In the genomic region with DNA sequence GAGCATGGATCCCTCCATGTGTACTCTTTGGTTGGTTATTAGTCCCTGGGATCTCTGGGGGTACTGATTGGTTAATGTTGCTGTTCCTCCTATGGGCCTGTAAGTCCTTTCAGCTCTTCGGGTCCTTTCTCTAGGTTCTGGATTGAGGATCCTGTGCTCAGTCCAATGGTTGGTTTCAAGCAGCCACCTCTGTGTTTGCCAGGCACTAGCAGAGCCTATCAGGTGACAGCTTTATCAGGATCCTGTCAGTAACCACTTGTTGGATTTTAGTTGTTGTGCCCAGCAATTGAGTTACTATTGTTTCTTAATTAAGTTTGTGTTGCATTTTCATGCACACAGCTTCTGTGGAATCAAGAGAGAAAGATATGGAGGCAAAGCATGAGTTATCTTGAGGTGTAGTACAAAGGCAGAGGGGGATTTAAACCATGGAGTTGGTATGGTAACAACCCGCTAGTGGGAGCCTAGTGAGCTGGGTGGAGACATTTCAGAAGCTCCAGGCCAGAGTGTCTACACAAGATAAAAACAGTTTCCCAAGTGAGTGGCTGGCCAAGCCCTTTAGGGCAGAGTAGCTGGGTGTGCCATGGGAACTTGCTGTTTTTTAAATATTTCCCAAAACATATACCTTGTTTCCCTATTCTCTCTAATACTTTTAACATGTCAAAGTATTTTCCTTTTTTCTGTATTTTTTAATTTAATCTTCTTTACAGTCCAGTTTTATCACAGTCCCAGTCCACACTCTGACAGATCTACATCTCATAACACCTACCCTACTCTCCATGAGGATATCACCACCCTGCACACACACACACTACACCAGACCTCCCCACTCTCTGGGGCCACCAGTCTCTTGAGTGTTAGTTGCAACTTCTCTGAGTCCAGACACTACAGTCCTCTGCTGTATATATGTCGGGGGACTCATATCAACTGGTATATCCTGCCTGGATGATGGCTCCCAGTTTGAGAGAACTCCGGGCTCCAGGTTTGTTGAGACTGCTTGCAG, we compare ENCODE assay signal across 28 mouse cellular contexts. TPM values are rescaled to one million over a fixed set of nuclear protein-coding genes. Genes with fewer than 3 reads are reported as not detected.
DNase-seq lines count a peak whose midpoint lies in the region; ATAC-seq and TF ChIP-seq lines count a peak whose summit lies in the region.
"Had no signal": no experiment of that assay in that cellular context is flagged by ENCODE, and none has a peak within 500 bp of the region (broad histone marks: within the 10 kb centered on the region; RNA-seq: fewer than 3 reads in every experiment).

No protein-coding gene starts in this region.

- peak; percentile 5 for DNase-seq in hindbrain, embryonic 14.5 days (ENCODE audit: low spot score)
- no peak for DNase-seq in hindbrain, embryonic 10.5 days (ENCODE audit: low spot score)
- DNase-seq in c-Kit-positive CD71-positive TER-119-positive erythroid progenitor cells, embryonic 14.5 days (ENCODE audit: low spot score), result peak; percentile 13
- DNase-seq in liver, embryonic 11.5 days (ENCODE audit: low spot score), result no peak
- DNase-seq in liver, embryonic 14.5 days (ENCODE audit: low read depth in 3 of 3, low spot score in 3 of 3), result peak; percentile 1 to 23 (median 2)
- DNase-seq in spleen, postnatal 4 days (ENCODE audit: low spot score in 2 of 2), result no peak
- DNase-seq in lung, adult 2 months, result no peak
- DNase-seq: adrenal gland, postnatal 10 days; adrenal gland, postnatal 36 days; cerebellum, adult 11 months; cerebellum, adult 2 months; cerebellum, adult 9-11 months; cerebellum, postnatal 25 days; gastrocnemius, postnatal 25 days; heart, adult 18-20 months; heart, postnatal 14 days; heart, postnatal 4 days had no signal

- H3K4me3 ChIP-seq in hindbrain, embryonic 14.5 days (replicated peaks; ENCODE audit: low read length), result no peak overlapping the region
- no peak overlapping the region for H3K4me3 ChIP-seq in hindbrain, embryonic 10.5 days
- no peak overlapping the region for H3K4me3 ChIP-seq in liver, embryonic 11.5 days (ENCODE audit: low read depth, low read length)
- H3K4me3 ChIP-seq in liver, embryonic 14.5 days (ENCODE audit: insufficient read depth in 1 of 2, low read depth in 2 of 2, low read length in 2 of 2), result peak overlapping the region; percentile 8 to 34; a peak in 2 of 4 replicates
- H3K4me3 ChIP-seq in midbrain, embryonic 13.5 days (replicated peaks), result no peak overlapping the region
- H3K4me3 ChIP-seq in lung, adult 2 months (replicated peaks; ENCODE audit: extremely low read depth, low read depth, low read length), result no peak overlapping the region
- H3K4me3 ChIP-seq: embryonic facial prominence, embryonic 12.5 days; embryonic facial prominence, embryonic 15.5 days; forebrain, embryonic 10.5 days; heart, embryonic 10.5 days; heart, embryonic 13.5 days; hindbrain, embryonic 12.5 days had no signal

- no peaks in the 10 kb centered on the region for H3K9me3 ChIP-seq in hindbrain, embryonic 14.5 days (ENCODE audit: control insufficient read depth, low read length)
- no peaks in the 10 kb centered on the region for H3K9me3 ChIP-seq in hindbrain, embryonic 10.5 days
- no peaks in the 10 kb centered on the region for H3K9me3 ChIP-seq in liver, embryonic 11.5 days (ENCODE audit: control insufficient read depth, low read length)
- H3K9me3 ChIP-seq in liver, embryonic 14.5 days (ENCODE audit: control insufficient read depth, low read length), result no peaks in the 10 kb centered on the region
- H3K9me3 ChIP-seq in midbrain, embryonic 13.5 days, result no peaks in the 10 kb centered on the region
- H3K9me3 ChIP-seq: embryonic facial prominence, embryonic 12.5 days; embryonic facial prominence, embryonic 15.5 days; forebrain, embryonic 10.5 days; heart, embryonic 10.5 days; hindbrain, embryonic 12.5 days had no signal

- H3K36me3 ChIP-seq in hindbrain, embryonic 14.5 days (replicated peaks; ENCODE audit: control insufficient read depth, insufficient read depth), result no peaks in the 10 kb centered on the region
- no peaks in the 10 kb centered on the region for H3K36me3 ChIP-seq in hindbrain, embryonic 10.5 days
- no peaks in the 10 kb centered on the region for H3K36me3 ChIP-seq in liver, embryonic 11.5 days (ENCODE audit: control insufficient read depth, insufficient read depth, low read length)
- H3K36me3 ChIP-seq in liver, embryonic 14.5 days (replicated peaks; ENCODE audit: control insufficient read depth, insufficient read depth, low read depth), result no peaks in the 10 kb centered on the region
- no peaks in the 10 kb centered on the region for H3K36me3 ChIP-seq in midbrain, embryonic 13.5 days
- H3K36me3 ChIP-seq: embryonic facial prominence, embryonic 12.5 days; embryonic facial prominence, embryonic 15.5 days; forebrain, embryonic 10.5 days; heart, embryonic 10.5 days; heart, embryonic 13.5 days; hindbrain, embryonic 12.5 days had no signal

- H3K4me2 ChIP-seq in hindbrain, embryonic 14.5 days (replicated peaks), result no peak overlapping the region
- H3K4me2 ChIP-seq in liver, embryonic 11.5 days, result no peak overlapping the region
- no peak overlapping the region for H3K4me2 ChIP-seq in liver, embryonic 14.5 days (ENCODE audit: low read depth)
- no peak overlapping the region for H3K4me2 ChIP-seq in midbrain, embryonic 13.5 days (replicated peaks)
- H3K4me2 ChIP-seq: embryonic facial prominence, embryonic 12.5 days; embryonic facial prominence, embryonic 15.5 days; heart, embryonic 13.5 days; hindbrain, embryonic 12.5 days had no signal

- no peaks in the 10 kb centered on the region for H3K27me3 ChIP-seq in hindbrain, embryonic 14.5 days (ENCODE audit: control insufficient read depth, insufficient read depth, low read length)
- H3K27me3 ChIP-seq in hindbrain, embryonic 10.5 days (ENCODE audit: insufficient read depth, poor library complexity, severe bottlenecking), result no peaks in the 10 kb centered on the region
- H3K27me3 ChIP-seq in liver, embryonic 11.5 days (replicated peaks; ENCODE audit: control insufficient read depth, insufficient read depth, low read length), result no peaks in the 10 kb centered on the region
- H3K27me3 ChIP-seq in liver, embryonic 14.5 days (ENCODE audit: control insufficient read depth, insufficient read depth, low read length), result no peaks in the 10 kb centered on the region
- H3K27me3 ChIP-seq in midbrain, embryonic 13.5 days, result no peaks in the 10 kb centered on the region
- H3K27me3 ChIP-seq: embryonic facial prominence, embryonic 12.5 days; embryonic facial prominence, embryonic 15.5 days; heart, embryonic 13.5 days; hindbrain, embryonic 12.5 days had no signal

- no peak for TF ChIP-seq CTCF in liver, embryonic 14.5 days (IDR thresholded peaks at IDR 0.05; ENCODE audit: low read depth)
- no peak for TF ChIP-seq CTCF in lung, adult 2 months (IDR thresholded peaks at IDR 0.05; ENCODE audit: insufficient read depth, low read length)

- H3K9ac ChIP-seq in hindbrain, embryonic 14.5 days, result no peak overlapping the region
- H3K9ac ChIP-seq in liver, embryonic 11.5 days (ENCODE audit: low read depth, low read length), result no peak overlapping the region
- no peak overlapping the region for H3K9ac ChIP-seq in liver, embryonic 14.5 days (replicated peaks)
- no peak overlapping the region for H3K9ac ChIP-seq in midbrain, embryonic 13.5 days (replicated peaks)
- H3K9ac ChIP-seq: embryonic facial prominence, embryonic 12.5 days; embryonic facial prominence, embryonic 15.5 days; heart, embryonic 13.5 days; hindbrain, embryonic 12.5 days had no signal

- 90% methylated on average over 4 of the region's 4 CpGs for WGBS in hindbrain, embryonic 14.5 days
- 88% methylated on average over 4 of the region's 4 CpGs for WGBS in hindbrain, embryonic 10.5 days
- 82% methylated on average over 4 of the region's 4 CpGs for WGBS in liver, embryonic 11.5 days
- 55% methylated on average over 4 of the region's 4 CpGs for WGBS in liver, embryonic 14.5 days (ENCODE audit: insufficient replicate concordance)
- 96% methylated on average over 4 of the region's 4 CpGs for WGBS in midbrain, embryonic 13.5 days
- WGBS in lung, adult 2 months, result 80% methylated on average over 4 of the region's 4 CpGs

- H3K27ac ChIP-seq in hindbrain, embryonic 14.5 days, result no peak overlapping the region
- no peak overlapping the region for H3K27ac ChIP-seq in hindbrain, embryonic 10.5 days
- no peak overlapping the region for H3K27ac ChIP-seq in liver, embryonic 11.5 days (ENCODE audit: low read depth, low read length)
- no peak overlapping the region for H3K27ac ChIP-seq in liver, embryonic 14.5 days
- H3K27ac ChIP-seq in midbrain, embryonic 13.5 days, result no peak overlapping the region
- H3K27ac ChIP-seq: embryonic facial prominence, embryonic 12.5 days; embryonic facial prominence, embryonic 15.5 days; forebrain, embryonic 10.5 days; heart, embryonic 10.5 days; heart, embryonic 13.5 days; hindbrain, embryonic 12.5 days had no signal

- no peak for TF ChIP-seq POLR2A in lung, adult 2 months (IDR thresholded peaks at IDR 0.05; ENCODE audit: borderline replicate concordance, extremely low read depth, low read depth, low read length)

- H3K4me1 ChIP-seq in hindbrain, embryonic 14.5 days (replicated peaks; ENCODE audit: control insufficient read depth, insufficient read depth, low read length), result no peaks in the 10 kb centered on the region
- H3K4me1 ChIP-seq in hindbrain, embryonic 10.5 days (replicated peaks), result no peaks in the 10 kb centered on the region
- H3K4me1 ChIP-seq in liver, embryonic 11.5 days (replicated peaks; ENCODE audit: control insufficient read depth, insufficient read depth, low read length), result no peaks in the 10 kb centered on the region
- H3K4me1 ChIP-seq in liver, embryonic 14.5 days (replicated peaks; ENCODE audit: control insufficient read depth in 2 of 2, insufficient read depth in 2 of 2, low read length in 1 of 2), result no peaks in the 10 kb centered on the region
- no peaks in the 10 kb centered on the region for H3K4me1 ChIP-seq in midbrain, embryonic 13.5 days (replicated peaks)
- H3K4me1 ChIP-seq in lung, adult 2 months (ENCODE audit: control insufficient read depth, insufficient read depth, low read length), result no peaks in the 10 kb centered on the region
- H3K4me1 ChIP-seq: embryonic facial prominence, embryonic 12.5 days; embryonic facial prominence, embryonic 15.5 days; forebrain, embryonic 10.5 days; heart, embryonic 10.5 days; heart, embryonic 13.5 days; hindbrain, embryonic 12.5 days had no signal

- no peak for TF ChIP-seq EP300 in liver, embryonic 14.5 days (IDR thresholded peaks at IDR 0.05; ENCODE audit: low read depth)

- ATAC-seq in hindbrain, embryonic 14.5 days (ENCODE audit: low FRiP score), result no peak
- peak; percentile 83 for ATAC-seq in liver, embryonic 11.5 days (replicated peaks; ENCODE audit: low FRiP score)
- ATAC-seq in liver, embryonic 14.5 days (ENCODE audit: insufficient read depth), result peak; percentile 91
- ATAC-seq in midbrain, embryonic 13.5 days, result no peak
- ATAC-seq: activated CD4-positive, CD25-positive, alpha-beta regulatory T cell, adult 4 months; forebrain, embryonic 14.5 days; hindbrain, embryonic 16.5 days had no signal

RNA-seq across cellular contexts. Expression of a gene that starts 25.1 kb away (rescaled TPM):
- polyA plus RNA-seq in hindbrain, embryonic 14.5 days (2014; fragmentation: Nextera tagmentation; extraction: Ambion mirVana), result not detected in 2 replicates
- polyA plus RNA-seq in hindbrain, embryonic 10.5 days (2016; fragmentation: Nextera tagmentation; extraction: Ambion mirVana), result not detected in 2 replicates
- not detected in 2 replicates for polyA plus RNA-seq in liver, embryonic 11.5 days (2014; fragmentation: Nextera tagmentation; extraction: Ambion mirVana)
- polyA plus RNA-seq in liver, embryonic 14.5 days (2012; rRNA removed), result 0.01 TPM in 1 of 2 replicates, not detected in the other
- 0.01 TPM in 1 of 2 replicates, not detected in the other for polyA plus RNA-seq in liver, embryonic 14.5 days (2014; fragmentation: Nextera tagmentation; extraction: Ambion mirVana)
- polyA plus RNA-seq in midbrain, embryonic 13.5 days (2015; fragmentation: Nextera tagmentation; extraction: Ambion mirVana), result not detected in 2 replicates
- polyA plus RNA-seq in lung, adult 2 months (2012; rRNA removed), result not detected in 2 replicates
- polyA plus RNA-seq: activated CD4-positive, CD25-positive, alpha-beta regulatory T cell, adult 4 months; cerebellum, adult 2 months; embryonic facial prominence, embryonic 12.5 days; embryonic facial prominence, embryonic 15.5 days; forebrain, embryonic 10.5 days; forebrain, embryonic 14.5 days; heart, embryonic 10.5 days; heart, embryonic 13.5 days; heart, embryonic 16.5 days; hindbrain, embryonic 12.5 days; hindbrain, embryonic 16.5 days had no signal

Comparison
In these comparisons a context has a peak if more than half of its experiments do, and no peak if none do; other contexts are left out.
1. DNase-seq: peak in hindbrain, embryonic 14.5 days (single experiment), c-Kit-positive CD71-positive TER-119-positive erythroid progenitor cells, embryonic 14.5 days (single experiment) and liver, embryonic 14.5 days (3 of 3); none in hindbrain, embryonic 10.5 days (single experiment), liver, embryonic 11.5 days (single experiment), spleen, postnatal 4 days (0 of 2) and lung, adult 2 months (single experiment).
2. H3K4me3 ChIP-seq: peak in liver, embryonic 14.5 days (2 of 2); none in hindbrain, embryonic 14.5 days (single experiment), hindbrain, embryonic 10.5 days (single experiment), liver, embryonic 11.5 days (single experiment), midbrain, embryonic 13.5 days (single experiment) and lung, adult 2 months (single experiment).
3. ATAC-seq: peak in liver, embryonic 11.5 days (single experiment) and liver, embryonic 14.5 days (single experiment); none in hindbrain, embryonic 14.5 days (single experiment) and midbrain, embryonic 13.5 days (single experiment).